Mouse (Mus musculus): ENCODE measurements around the gene Cox10.

- TF ChIP-seq CHD1 (IDR thresholded peaks at IDR 0.05; ENCODE audit: low read depth, low read length) (no peak), POLR2AphosphoS2 (IDR thresholded peaks at IDR 0.05; ENCODE audit: low read length) (no peak), POLR2A (IDR thresholded peaks at IDR 0.05; ENCODE audit: control insufficient read depth in 1 of 2, insufficient read depth in 1 of 2, low read depth in 1 of 2, low read length in 2 of 2, poor library complexity in 1 of 2) (no peak), ELF1 (IDR thresholded peaks at IDR 0.05; ENCODE audit: low read depth, low read length) (no peak), MAX (IDR thresholded peaks at IDR 0.05; ENCODE audit: low read length) (0 out of 2 replicates have a peak, but pooled peaks have one; percentile 27), USF2 (IDR thresholded peaks at IDR 0.05; ENCODE audit: borderline replicate concordance in 1 of 2, insufficient read depth in 1 of 2, low read depth in 1 of 2, low read length in 2 of 2) (no peak), CTCF (IDR thresholded peaks at IDR 0.05 in 2 of 3, conservative IDR thresholded peaks at IDR 0.05 in 1 of 3; ENCODE audit: control insufficient read depth in 1 of 3, insufficient read depth in 1 of 3, low read depth in 2 of 3, low read length in 3 of 3, poor library complexity in 1 of 3, severe bottlenecking in 1 of 3) (no peak), ETS1 (IDR thresholded peaks at IDR 0.05; ENCODE audit: low read depth, low read length) (no peak), HCFC1 (IDR thresholded peaks at IDR 0.05; ENCODE audit: low read depth, low read length) (no peak)
Measured at GRCm38 (mm10) chr11:63967641-63968387, 111.5 kb downstream of the Cox10 start.
